12 mouse cellular contexts compared by ENCODE assay signal in genomic region chr5:28500792-28501439, GRCm38 (mm10). TPM values are rescaled to one million over a fixed set of nuclear protein-coding genes. Genes with fewer than 3 reads are reported as not detected.
DNase-seq lines count a peak whose midpoint lies in the region; ATAC-seq and TF ChIP-seq lines count a peak whose summit lies in the region.
"Had no signal": no experiment of that assay in that cellular context is flagged by ENCODE, and none has a peak within 500 bp of the region (broad histone marks: within the 10 kb centered on the region; RNA-seq: fewer than 3 reads in every experiment).

No protein-coding gene starts in this region.

- no peak for TF ChIP-seq CTCF in hindbrain, postnatal 0 days (IDR thresholded peaks at IDR 0.05; ENCODE audit: low read depth)

- no peak overlapping the region for H3K4me2 ChIP-seq in hindbrain, postnatal 0 days (ENCODE audit: low read depth, low read length)
- H3K4me2 ChIP-seq: embryonic facial prominence, embryonic 13.5 days; midbrain, embryonic 15.5 days had no signal

- no peaks in the 10 kb centered on the region for H3K36me3 ChIP-seq in hindbrain, postnatal 0 days (ENCODE audit: insufficient read depth, low read length)
- H3K36me3 ChIP-seq: embryonic facial prominence, embryonic 13.5 days; midbrain, embryonic 15.5 days had no signal

- no peak overlapping the region for H3K4me3 ChIP-seq in hindbrain, postnatal 0 days (ENCODE audit: low read length)
- H3K4me3 ChIP-seq: embryonic facial prominence, embryonic 13.5 days; midbrain, embryonic 15.5 days had no signal

- no peaks in the 10 kb centered on the region for H3K9me3 ChIP-seq in hindbrain, postnatal 0 days (ENCODE audit: low read length)
- H3K9me3 ChIP-seq: embryonic facial prominence, embryonic 13.5 days; midbrain, embryonic 15.5 days had no signal

- H3K4me1 ChIP-seq in hindbrain, postnatal 0 days (ENCODE audit: insufficient read depth, low read length) = no peaks in the 10 kb centered on the region
- H3K4me1 ChIP-seq: embryonic facial prominence, embryonic 13.5 days; midbrain, embryonic 15.5 days had no signal

- 59% methylated on average over 4 of the region's 4 CpGs for WGBS in hindbrain, postnatal 0 days

- peak; percentile 24 to 29 for DNase-seq in cerebellum, postnatal 10 days
- DNase-seq in cerebellum, adult 18-20 months = no peak
- DNase-seq in kidney, postnatal 4 days = peak; percentile 68 to 84
- peak; percentile 77 for DNase-seq in lung, postnatal 10 days
- peak; percentile 68 to 79 for DNase-seq in urinary bladder, postnatal 36 days (ENCODE audit: low spot score in 2 of 2)
- no peak for DNase-seq in frontal cortex, postnatal 14 days (ENCODE audit: low spot score in 2 of 2)
- DNase-seq in right cerebral cortex, postnatal 14 days = no peak
- DNase-seq in hindbrain, postnatal 0 days (ENCODE audit: low spot score) = no peak
- DNase-seq: thymus, postnatal 36 days had no signal

- no peak for ATAC-seq in hindbrain, postnatal 0 days
- ATAC-seq: midbrain, embryonic 15.5 days had no signal

- no peak overlapping the region for H3K9ac ChIP-seq in hindbrain, postnatal 0 days (replicated peaks; ENCODE audit: low read length)
- H3K9ac ChIP-seq: embryonic facial prominence, embryonic 13.5 days; midbrain, embryonic 15.5 days had no signal

- no peak overlapping the region for H3K27ac ChIP-seq in hindbrain, postnatal 0 days
- H3K27ac ChIP-seq: embryonic facial prominence, embryonic 13.5 days; midbrain, embryonic 15.5 days had no signal

- no peaks in the 10 kb centered on the region for H3K27me3 ChIP-seq in hindbrain, postnatal 0 days (ENCODE audit: insufficient read depth, low read length)
- H3K27me3 ChIP-seq: embryonic facial prominence, embryonic 13.5 days; midbrain, embryonic 15.5 days had no signal

RNA-seq across cellular contexts. Expression of gene Shh, which starts 33.9 kb away (rescaled TPM):
- total RNA-seq in hindbrain, postnatal 0 days (2014; rRNA removed) = 3.3 and 4.2 TPM in 2 replicates
- polyA plus RNA-seq in hindbrain, postnatal 0 days (2015; fragmentation: Nextera tagmentation; extraction: Ambion mirVana) = 0.84 TPM in 2 replicates
- polyA plus RNA-seq: heart, postnatal 0 days had no signal

Comparison
In these comparisons a context has a peak if more than half of its experiments do, and no peak if none do; other contexts are left out.
1. DNase-seq: peak in cerebellum, postnatal 10 days (2 of 2), kidney, postnatal 4 days (2 of 2), lung, postnatal 10 days (single experiment) and urinary bladder, postnatal 36 days (2 of 2); none in cerebellum, adult 18-20 months (0 of 2), frontal cortex, postnatal 14 days (0 of 2), right cerebral cortex, postnatal 14 days (single experiment) and hindbrain, postnatal 0 days (single experiment).